ENCODE assay signal across 18 mouse cellular contexts in genomic region chr6:43420358-43420979, GRCm38 (mm10).
A peak's percentile ranks its signal among the peaks of the same experiment; 100 is the strongest.
DNase-seq lines count a peak whose midpoint lies in the region; ATAC-seq and TF ChIP-seq lines count a peak whose summit lies in the region.
"Had no signal": no experiment of that assay in that cellular context is flagged by ENCODE, and none has a peak within 500 bp of the region (broad histone marks: within the 10 kb centered on the region; RNA-seq: fewer than 3 reads in every experiment).

No protein-coding gene starts in this region.

- H3K4me1 ChIP-seq in hindbrain, embryonic 10.5 days (replicated peaks), result no peaks in the 10 kb centered on the region
- H3K4me1 ChIP-seq in hindbrain, postnatal 0 days (ENCODE audit: insufficient read depth, low read length), result no peaks in the 10 kb centered on the region
- peaks cover 4% of the 10 kb centered on the region; the same call in 1 of the 2 replicates for H3K4me1 ChIP-seq in embryonic facial prominence, embryonic 10.5 days
- H3K4me1 ChIP-seq: forebrain, embryonic 12.5 days; hindbrain, embryonic 12.5 days; liver, embryonic 12.5 days; midbrain, embryonic 15.5 days had no signal

- H3K9ac ChIP-seq in hindbrain, postnatal 0 days (replicated peaks; ENCODE audit: low read length), result no peak overlapping the region
- H3K9ac ChIP-seq: forebrain, embryonic 12.5 days; hindbrain, embryonic 12.5 days; liver, embryonic 12.5 days; midbrain, embryonic 15.5 days had no signal

- H3K4me2 ChIP-seq in hindbrain, postnatal 0 days (ENCODE audit: low read depth, low read length), result no peak overlapping the region
- H3K4me2 ChIP-seq: forebrain, embryonic 12.5 days; hindbrain, embryonic 12.5 days; liver, embryonic 12.5 days; midbrain, embryonic 15.5 days had no signal

- H3K27me3 ChIP-seq in hindbrain, embryonic 10.5 days (ENCODE audit: insufficient read depth, poor library complexity, severe bottlenecking), result no peaks in the 10 kb centered on the region
- no peaks in the 10 kb centered on the region for H3K27me3 ChIP-seq in hindbrain, postnatal 0 days (ENCODE audit: insufficient read depth, low read length)
- H3K27me3 ChIP-seq in embryonic facial prominence, embryonic 10.5 days (replicated peaks; ENCODE audit: low read depth, poor library complexity, severe bottlenecking), result no peaks in the 10 kb centered on the region
- H3K27me3 ChIP-seq: forebrain, embryonic 12.5 days; hindbrain, embryonic 12.5 days; liver, embryonic 12.5 days; midbrain, embryonic 15.5 days had no signal

- no peak for TF ChIP-seq CTCF in hindbrain, postnatal 0 days (IDR thresholded peaks at IDR 0.05; ENCODE audit: low read depth)

- DNase-seq in hindbrain, embryonic 10.5 days (ENCODE audit: low spot score), result peak; percentile 13
- DNase-seq in hindbrain, postnatal 0 days (ENCODE audit: low spot score), result no peak
- peak; percentile 29 for DNase-seq in lung, postnatal 10 days
- DNase-seq in lung, adult 18-20 months, result no peak
- DNase-seq in embryonic facial prominence, embryonic 10.5 days (ENCODE audit: low spot score), result peak; percentile 12
- DNase-seq in retina, embryonic 14.5 days (ENCODE audit: low spot score), result peak; percentile 57
- DNase-seq: adrenal gland, adult 2 months; cerebellum, adult 8-10 months; gastrocnemius, adult 2 months; kidney, postnatal 36 days had no signal

- no peaks in the 10 kb centered on the region for H3K9me3 ChIP-seq in hindbrain, embryonic 10.5 days
- no peaks in the 10 kb centered on the region for H3K9me3 ChIP-seq in hindbrain, postnatal 0 days (ENCODE audit: low read length)
- H3K9me3 ChIP-seq in embryonic facial prominence, embryonic 10.5 days, result no peaks in the 10 kb centered on the region
- H3K9me3 ChIP-seq: forebrain, embryonic 12.5 days; hindbrain, embryonic 12.5 days; liver, embryonic 12.5 days; midbrain, embryonic 15.5 days had no signal

- no peak overlapping the region for H3K4me3 ChIP-seq in hindbrain, embryonic 10.5 days
- H3K4me3 ChIP-seq in hindbrain, postnatal 0 days (ENCODE audit: low read length), result no peak overlapping the region
- H3K4me3 ChIP-seq in embryonic facial prominence, embryonic 10.5 days, result no peak overlapping the region
- H3K4me3 ChIP-seq: forebrain, embryonic 12.5 days; gastrocnemius, adult 2 months; hindbrain, embryonic 12.5 days; liver, embryonic 12.5 days; midbrain, embryonic 15.5 days; myocyte had no signal

- ATAC-seq in hindbrain, postnatal 0 days, result no peak
- no peak for ATAC-seq in activated CD4-positive, CD25-positive, alpha-beta regulatory T cell, adult 4 months
- ATAC-seq in inflammation-experienced regulatory T-cells, adult 6 months, result no peak
- ATAC-seq: intestine, embryonic 16.5 days; liver, embryonic 12.5 days; midbrain, embryonic 15.5 days had no signal

- no peak overlapping the region for H3K27ac ChIP-seq in hindbrain, embryonic 10.5 days
- H3K27ac ChIP-seq in hindbrain, postnatal 0 days, result no peak overlapping the region
- H3K27ac ChIP-seq in embryonic facial prominence, embryonic 10.5 days (replicated peaks), result no peak overlapping the region
- H3K27ac ChIP-seq: forebrain, embryonic 12.5 days; gastrocnemius, adult 2 months; hindbrain, embryonic 12.5 days; liver, embryonic 12.5 days; midbrain, embryonic 15.5 days had no signal

- no peaks in the 10 kb centered on the region for H3K36me3 ChIP-seq in hindbrain, embryonic 10.5 days
- H3K36me3 ChIP-seq in hindbrain, postnatal 0 days (ENCODE audit: insufficient read depth, low read length), result no peaks in the 10 kb centered on the region
- no peaks in the 10 kb centered on the region for H3K36me3 ChIP-seq in embryonic facial prominence, embryonic 10.5 days (replicated peaks)
- H3K36me3 ChIP-seq: forebrain, embryonic 12.5 days; hindbrain, embryonic 12.5 days; liver, embryonic 12.5 days; midbrain, embryonic 15.5 days had no signal

- 72% methylated on average over 7 of the region's 7 CpGs for WGBS in hindbrain, embryonic 10.5 days
- WGBS in hindbrain, postnatal 0 days, result 72% methylated on average over 7 of the region's 7 CpGs
- WGBS in embryonic facial prominence, embryonic 10.5 days, result 76% methylated on average over 7 of the region's 7 CpGs

Comparison
In these comparisons a context has a peak if more than half of its experiments do, and no peak if none do; other contexts are left out.
1. DNase-seq: peak in hindbrain, embryonic 10.5 days (single experiment), lung, postnatal 10 days (single experiment), embryonic facial prominence, embryonic 10.5 days (single experiment) and retina, embryonic 14.5 days (single experiment); none in hindbrain, postnatal 0 days (single experiment) and lung, adult 18-20 months (0 of 2).